Mouse (Mus musculus): Measurements from ENCODE around the gene Rin2.

DNA sequence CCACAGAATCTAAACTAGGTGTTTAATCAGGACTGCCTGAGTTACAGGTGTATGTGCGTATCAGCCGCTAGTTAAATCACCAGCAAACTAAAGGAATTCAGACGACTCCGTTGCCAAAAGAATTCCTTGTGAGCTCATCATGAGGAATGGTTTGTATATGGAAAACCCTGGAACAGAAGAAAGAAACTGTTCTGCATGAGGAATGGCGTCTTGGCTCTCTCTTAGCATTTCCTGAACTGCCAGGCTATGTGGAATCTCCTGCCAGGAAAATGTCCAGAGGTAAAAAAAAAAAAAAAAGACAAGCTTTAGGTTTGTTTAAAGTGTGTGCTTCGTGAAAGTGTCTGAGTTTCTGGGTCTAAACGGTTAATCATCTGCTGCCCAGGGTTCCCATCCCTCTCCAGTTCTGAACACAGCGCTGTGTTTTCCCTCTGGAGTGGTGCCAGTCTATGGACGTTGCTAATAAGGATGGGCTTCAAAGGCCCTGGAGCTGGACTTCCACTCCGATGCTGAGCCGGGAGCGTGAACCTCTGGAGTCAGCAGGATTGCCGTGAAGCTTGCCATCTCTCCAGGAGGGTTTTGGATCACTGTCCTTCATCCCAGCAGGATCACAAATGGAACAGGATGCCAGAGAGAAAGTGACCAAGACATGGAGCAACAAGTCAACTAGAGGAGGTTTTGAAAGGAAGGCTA is 109.4 kb downstream of the Rin2 start:
- no peak for TF ChIP-seq CTCF (IDR thresholded peaks at IDR 0.05; ENCODE audit: borderline replicate concordance, extremely low read depth, insufficient read depth, insufficient read length)
- TF ChIP-seq POLR2A (IDR thresholded peaks at IDR 0.05; ENCODE audit: borderline replicate concordance, extremely low read depth, insufficient read depth, insufficient read length, poor library complexity, severe bottlenecking) = no peak
